Mouse (Mus musculus): Measurements from ENCODE around the gene Spg11.

DNA sequence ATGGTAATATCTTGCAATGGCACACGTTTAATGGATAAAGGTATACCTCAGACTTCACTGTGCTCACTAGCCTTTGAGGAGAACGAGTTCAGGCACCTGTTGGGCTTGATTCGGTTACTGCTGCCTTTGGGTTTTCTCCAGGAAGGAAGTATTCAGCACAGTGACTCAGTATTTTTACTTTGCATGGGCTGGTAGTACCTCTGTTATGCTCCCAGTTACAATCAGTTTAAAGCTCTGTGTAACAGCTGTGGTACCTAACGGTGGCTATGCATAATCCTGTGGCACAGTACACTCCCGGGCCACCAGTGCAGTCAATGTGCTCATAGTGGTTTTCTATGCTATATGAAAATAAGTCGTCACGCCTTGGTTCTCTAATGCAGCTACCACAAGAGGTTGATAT is 106.7 kb downstream of the Spg11 start:
- TF ChIP-seq CTCF (IDR thresholded peaks at IDR 0.05; ENCODE audit: insufficient read depth, low read depth, low read length), result no peak
- TF ChIP-seq POLR2A (IDR thresholded peaks at IDR 0.05; ENCODE audit: insufficient read depth, low read depth, low read length), result no peak

All from olfactory bulb, adult 2 months (tissue).